Mouse (Mus musculus): ENCODE data around the gene Lrmda. TPM values are rescaled to one million over a fixed set of nuclear protein-coding genes. Genes with fewer than 3 reads are reported as not detected.

Gene Lrmda
- polyA plus RNA-seq, 1 experiment from 2014 or later, result not detected

- no peaks in the 10 kb centered on the region for H3K27me3 ChIP-seq (ENCODE audit: control insufficient read depth, insufficient read depth, low read length)
- H3K27ac ChIP-seq (replicated peaks; ENCODE audit: low read depth, low read length), result no peak overlapping the region
- ATAC-seq (ENCODE audit: low FRiP score, low TSS enrichment) (no peak), DNase-seq (no peak)
- H3K36me3 ChIP-seq (ENCODE audit: control insufficient read depth, insufficient read depth, low read length), result no peaks in the 10 kb centered on the region
- no peak overlapping the region for H3K9ac ChIP-seq (replicated peaks; ENCODE audit: low read length)
- no peak overlapping the region for H3K4me3 ChIP-seq (replicated peaks; ENCODE audit: low read depth, low read length)
- 89% methylated on average over 4 of the region's 4 CpGs for WGBS
- H3K4me1 ChIP-seq (ENCODE audit: control insufficient read depth, insufficient read depth, low read length), result no peaks in the 10 kb centered on the region
- no peaks in the 10 kb centered on the region for H3K9me3 ChIP-seq (ENCODE audit: control insufficient read depth, low read length)
- no peak overlapping the region for H3K4me2 ChIP-seq (ENCODE audit: low read length)
Measured at GRCm38 (mm10) chr14:22931114-22931822, 911.8 kb downstream of the Lrmda start.

- Histone ChIP-seq H3K36me3 (ENCODE audit: control insufficient read depth, insufficient read depth, low read length) (no peaks in the 10 kb centered on the region), H3K4me3 (replicated peaks; ENCODE audit: low read depth, low read length) (no peak overlapping the region), H3K9me3 (ENCODE audit: control insufficient read depth, low read length) (no peaks in the 10 kb centered on the region), H3K27ac (replicated peaks; ENCODE audit: low read depth, low read length) (no peak overlapping the region), H3K4me1 (ENCODE audit: control insufficient read depth, insufficient read depth, low read length) (no peaks in the 10 kb centered on the region), H3K27me3 (ENCODE audit: control insufficient read depth, insufficient read depth, low read length) (no peaks in the 10 kb centered on the region), H3K4me2 (ENCODE audit: low read length) (no peak overlapping the region), H3K9ac (replicated peaks; ENCODE audit: low read length) (no peak overlapping the region)
- no peak for DNase-seq
- WGBS, result 82% methylated on average over 3 of the region's 3 CpGs
- ATAC-seq (ENCODE audit: low FRiP score, low TSS enrichment), result no peak
Measured at GRCm38 (mm10) chr14:22936701-22937100, 917.2 kb downstream of the Lrmda start.

GRCm38 (mm10) chr14:22940576-22940975 lies 921.1 kb downstream of the Lrmda start:
- H3K36me3 ChIP-seq (ENCODE audit: control insufficient read depth, insufficient read depth, low read length), result no peaks in the 10 kb centered on the region
- ATAC-seq (ENCODE audit: low FRiP score, low TSS enrichment) (no peak), DNase-seq (no peak)
- H3K4me3 ChIP-seq (replicated peaks; ENCODE audit: low read depth, low read length), result no peak overlapping the region
- H3K9me3 ChIP-seq (ENCODE audit: control insufficient read depth, low read length), result no peaks in the 10 kb centered on the region
- no peak overlapping the region for H3K9ac ChIP-seq (replicated peaks; ENCODE audit: low read length)
- H3K4me2 ChIP-seq (ENCODE audit: low read length), result no peak overlapping the region
- no peak overlapping the region for H3K27ac ChIP-seq (replicated peaks; ENCODE audit: low read depth, low read length)
- H3K27me3 ChIP-seq (ENCODE audit: control insufficient read depth, insufficient read depth, low read length), result no peaks in the 10 kb centered on the region
- 41% methylated on average over 2 of the region's 2 CpGs for WGBS
- no peaks in the 10 kb centered on the region for H3K4me1 ChIP-seq (ENCODE audit: control insufficient read depth, insufficient read depth, low read length)

- WGBS, result 93% methylated on average over 2 of the region's 2 CpGs
- Histone ChIP-seq H3K27me3 (ENCODE audit: control insufficient read depth, insufficient read depth, low read length) (no peaks in the 10 kb centered on the region), H3K4me3 (replicated peaks; ENCODE audit: low read depth, low read length) (no peak overlapping the region), H3K36me3 (ENCODE audit: control insufficient read depth, insufficient read depth, low read length) (no peaks in the 10 kb centered on the region), H3K4me1 (ENCODE audit: control insufficient read depth, insufficient read depth, low read length) (no peaks in the 10 kb centered on the region), H3K9me3 (ENCODE audit: control insufficient read depth, low read length) (no peaks in the 10 kb centered on the region), H3K27ac (replicated peaks; ENCODE audit: low read depth, low read length) (no peak overlapping the region), H3K4me2 (ENCODE audit: low read length) (no peak overlapping the region), H3K9ac (replicated peaks; ENCODE audit: low read length) (no peak overlapping the region)
- DNase-seq, result no peak
- no peak for ATAC-seq (ENCODE audit: low FRiP score, low TSS enrichment)
Measured at GRCm38 (mm10) chr14:22942569-22942968, 923.1 kb downstream of the Lrmda start.

- H3K4me2 ChIP-seq (ENCODE audit: low read length), result no peak overlapping the region
- H3K9me3 ChIP-seq (ENCODE audit: control insufficient read depth, low read length), result no peaks in the 10 kb centered on the region
- no peaks in the 10 kb centered on the region for H3K4me1 ChIP-seq (ENCODE audit: control insufficient read depth, insufficient read depth, low read length)
- no peak overlapping the region for H3K4me3 ChIP-seq (replicated peaks; ENCODE audit: low read depth, low read length)
- DNase-seq (no peak), ATAC-seq (ENCODE audit: low FRiP score, low TSS enrichment) (no peak)
- no peaks in the 10 kb centered on the region for H3K27me3 ChIP-seq (ENCODE audit: control insufficient read depth, insufficient read depth, low read length)
- no peak overlapping the region for H3K9ac ChIP-seq (replicated peaks; ENCODE audit: low read length)
- no peak overlapping the region for H3K27ac ChIP-seq (replicated peaks; ENCODE audit: low read depth, low read length)
- no peaks in the 10 kb centered on the region for H3K36me3 ChIP-seq (ENCODE audit: control insufficient read depth, insufficient read depth, low read length)
Measured at GRCm38 (mm10) chr14:22949466-22949865, 930.0 kb downstream of the Lrmda start.

GRCm38 (mm10) chr14:22952981-22953380 lies 933.5 kb downstream of the Lrmda start:
- Histone ChIP-seq H3K27ac (replicated peaks; ENCODE audit: low read depth, low read length) (no peak overlapping the region), H3K4me3 (replicated peaks; ENCODE audit: low read depth, low read length) (no peak overlapping the region), H3K4me1 (ENCODE audit: control insufficient read depth, insufficient read depth, low read length) (no peaks in the 10 kb centered on the region), H3K9me3 (ENCODE audit: control insufficient read depth, low read length) (no peaks in the 10 kb centered on the region), H3K27me3 (ENCODE audit: control insufficient read depth, insufficient read depth, low read length) (no peaks in the 10 kb centered on the region), H3K9ac (replicated peaks; ENCODE audit: low read length) (no peak overlapping the region), H3K36me3 (ENCODE audit: control insufficient read depth, insufficient read depth, low read length) (no peaks in the 10 kb centered on the region), H3K4me2 (ENCODE audit: low read length) (no peak overlapping the region)
- no peak for DNase-seq
- no peak for ATAC-seq (ENCODE audit: low FRiP score, low TSS enrichment)
- WGBS, result 80% methylated on average over 1 of the region's 1 CpGs

- H3K27me3 ChIP-seq (ENCODE audit: control insufficient read depth, insufficient read depth, low read length), result no peaks in the 10 kb centered on the region
- H3K9me3 ChIP-seq (ENCODE audit: control insufficient read depth, low read length), result no peaks in the 10 kb centered on the region
- no peak overlapping the region for H3K4me3 ChIP-seq (replicated peaks; ENCODE audit: low read depth, low read length)
- H3K4me1 ChIP-seq (ENCODE audit: control insufficient read depth, insufficient read depth, low read length), result no peaks in the 10 kb centered on the region
- H3K27ac ChIP-seq (replicated peaks; ENCODE audit: low read depth, low read length), result no peak overlapping the region
- H3K36me3 ChIP-seq (ENCODE audit: control insufficient read depth, insufficient read depth, low read length), result no peaks in the 10 kb centered on the region
- WGBS, result 89% methylated on average over 1 of the region's 1 CpGs
- no peak overlapping the region for H3K4me2 ChIP-seq (ENCODE audit: low read length)
- ATAC-seq (ENCODE audit: low FRiP score, low TSS enrichment) (no peak), DNase-seq (no peak)
- no peak overlapping the region for H3K9ac ChIP-seq (replicated peaks; ENCODE audit: low read length)
Measured at GRCm38 (mm10) chr14:22960166-22960565, 940.7 kb downstream of the Lrmda start.

GRCm38 (mm10) chr14:22964796-22965660 lies 945.5 kb downstream of the Lrmda start:
- peak; percentile 46 for DNase-seq
- Histone ChIP-seq H3K4me2 (ENCODE audit: low read length) (no peak overlapping the region), H3K4me1 (ENCODE audit: control insufficient read depth, insufficient read depth, low read length) (no peaks in the 10 kb centered on the region), H3K27ac (replicated peaks; ENCODE audit: low read depth, low read length) (no peak overlapping the region), H3K27me3 (ENCODE audit: control insufficient read depth, insufficient read depth, low read length) (no peaks in the 10 kb centered on the region), H3K9ac (replicated peaks; ENCODE audit: low read length) (no peak overlapping the region), H3K9me3 (ENCODE audit: control insufficient read depth, low read length) (no peaks in the 10 kb centered on the region), H3K36me3 (ENCODE audit: control insufficient read depth, insufficient read depth, low read length) (no peaks in the 10 kb centered on the region), H3K4me3 (replicated peaks; ENCODE audit: low read depth, low read length) (no peak overlapping the region)
- no peak for ATAC-seq (ENCODE audit: low FRiP score, low TSS enrichment)
- 57% methylated on average over 9 of the region's 9 CpGs for WGBS

GRCm38 (mm10) chr14:22968705-22969104 lies 949.2 kb downstream of the Lrmda start:
- Histone ChIP-seq H3K4me3 (replicated peaks; ENCODE audit: low read depth, low read length) (no peak overlapping the region), H3K36me3 (ENCODE audit: control insufficient read depth, insufficient read depth, low read length) (no peaks in the 10 kb centered on the region), H3K9ac (replicated peaks; ENCODE audit: low read length) (no peak overlapping the region), H3K9me3 (ENCODE audit: control insufficient read depth, low read length) (no peaks in the 10 kb centered on the region), H3K27ac (replicated peaks; ENCODE audit: low read depth, low read length) (no peak overlapping the region), H3K4me2 (ENCODE audit: low read length) (no peak overlapping the region), H3K27me3 (ENCODE audit: control insufficient read depth, insufficient read depth, low read length) (no peaks in the 10 kb centered on the region), H3K4me1 (ENCODE audit: control insufficient read depth, insufficient read depth, low read length) (no peaks in the 10 kb centered on the region)
- ATAC-seq (ENCODE audit: low FRiP score, low TSS enrichment) (no peak), DNase-seq (no peak)
- 73% methylated on average over 5 of the region's 5 CpGs for WGBS

Measured in midbrain, embryonic 14.5 days (tissue).